Mouse (Mus musculus): Measurements from ENCODE around the gene Nek1. TPM values are rescaled to one million over a fixed set of nuclear protein-coding genes. Genes with fewer than 3 reads are reported as not detected.

Nek1 gene
- 1.5 and 2.6 TPM in 2 replicates for polyA plus RNA-seq (2012; rRNA removed)
- 6.7 and 8.5 TPM in 2 replicates for polyA plus RNA-seq (2014; fragmentation: Nextera tagmentation; extraction: Ambion mirVana)

DNA sequence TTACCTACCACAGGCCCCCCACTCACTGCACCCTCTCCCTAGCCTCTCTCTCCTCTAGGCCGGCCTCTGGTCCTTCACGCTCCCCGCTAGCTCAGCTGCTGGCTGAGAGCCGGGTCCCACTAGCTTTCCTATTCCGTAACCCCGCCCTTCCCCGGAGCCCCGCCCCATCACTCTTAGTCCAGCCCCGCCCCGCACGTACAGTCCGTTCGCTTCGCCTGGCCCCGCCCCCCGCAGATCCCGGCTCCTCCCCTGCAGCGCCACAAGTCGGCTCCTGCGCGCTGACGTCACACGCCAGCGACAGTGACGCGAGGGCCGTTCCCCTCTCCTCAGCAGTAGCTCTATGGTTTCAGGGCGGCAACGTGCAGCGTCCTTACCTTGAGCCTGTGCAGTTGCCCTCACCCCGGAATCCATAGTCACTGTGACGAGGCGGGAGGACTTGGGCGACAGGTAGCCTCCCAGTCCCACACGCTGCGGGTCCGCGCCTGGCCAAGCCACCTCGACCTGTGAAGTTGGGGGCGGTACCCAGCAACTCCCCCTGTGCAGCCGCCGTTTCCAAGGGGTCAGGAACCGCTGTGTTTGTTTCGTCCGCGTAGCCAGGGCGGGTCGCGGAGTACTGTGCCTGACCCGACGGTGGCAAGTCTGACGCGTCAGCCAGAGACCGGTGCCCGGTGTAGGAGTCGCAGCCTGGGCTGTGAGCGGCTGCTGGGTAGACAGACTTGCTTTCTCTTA lies at the start of gene Nek1:
Gene Nek1 (plus strand): TSS at position 286 of the 729 bp plus-strand sequence.
- peak within 1 kb of the TSS; percentile 88 for H3K4me2 ChIP-seq (ENCODE audit: low read depth)
- peaks cover 9 to 15% of the 10 kb centered on the region in 2 experiments; a peak in 3 of 4 replicates for H3K4me1 ChIP-seq (replicated peaks; ENCODE audit: control insufficient read depth in 2 of 2, insufficient read depth in 2 of 2, low read length in 1 of 2)
- WGBS (ENCODE audit: insufficient replicate concordance), result under 1% methylated on average over 56 of the region's 57 CpGs
- TF ChIP-seq CTCF (IDR thresholded peaks at IDR 0.05; ENCODE audit: low read depth) (no peak), EP300 (IDR thresholded peaks at IDR 0.05; ENCODE audit: low read depth) (no peak)
- no peaks in the 10 kb centered on the region for H3K36me3 ChIP-seq (replicated peaks; ENCODE audit: control insufficient read depth, insufficient read depth, low read depth)
- H3K27me3 ChIP-seq (ENCODE audit: control insufficient read depth, insufficient read depth, low read length), result no peaks in the 10 kb centered on the region
- peak within 1 kb of the TSS; percentile 77 for H3K9ac ChIP-seq (replicated peaks)
- DNase-seq (ENCODE audit: low read depth in 3 of 3, low spot score in 3 of 3) (peak; percentile 93 to 96 (median 94)), ATAC-seq (ENCODE audit: insufficient read depth) (peak; percentile 95)
- H3K27ac ChIP-seq, result peak within 1 kb of the TSS; percentile 83
- peak within 1 kb of the TSS; percentile 60 to 97 for H3K4me3 ChIP-seq (ENCODE audit: insufficient read depth in 1 of 2, low read depth in 2 of 2, low read length in 2 of 2)
- H3K9me3 ChIP-seq (ENCODE audit: control insufficient read depth, low read length), result no peaks in the 10 kb centered on the region

GRCm38 (mm10) chr8:60947503-60947902 lies 45.5 kb upstream of the Nek1 start:
- H3K4me1 ChIP-seq (replicated peaks; ENCODE audit: control insufficient read depth in 2 of 2, insufficient read depth in 2 of 2, low read length in 1 of 2), result peaks cover 18 to 21% of the 10 kb centered on the region in 2 experiments
- no peak for TF ChIP-seq EP300 (IDR thresholded peaks at IDR 0.05; ENCODE audit: low read depth)
- TF ChIP-seq CTCF (IDR thresholded peaks at IDR 0.05; ENCODE audit: low read depth), result no peak
- no peak overlapping the region for H3K9ac ChIP-seq (replicated peaks)
- no peak for DNase-seq (ENCODE audit: low read depth in 3 of 3, low spot score in 3 of 3)
- no peaks in the 10 kb centered on the region; the same call in 1 of the 2 replicates for H3K9me3 ChIP-seq (ENCODE audit: control insufficient read depth, low read length)
- no peaks in the 10 kb centered on the region for H3K27me3 ChIP-seq (ENCODE audit: control insufficient read depth, insufficient read depth, low read length)
- H3K36me3 ChIP-seq (replicated peaks; ENCODE audit: control insufficient read depth, insufficient read depth, low read depth), result no peaks in the 10 kb centered on the region; the same call in 1 of the 2 replicates
- H3K4me2 ChIP-seq (ENCODE audit: low read depth), result no peak overlapping the region
- H3K27ac ChIP-seq, result no peak overlapping the region
- no peak for ATAC-seq (ENCODE audit: insufficient read depth)
- H3K4me3 ChIP-seq (ENCODE audit: insufficient read depth in 1 of 2, low read depth in 2 of 2, low read length in 2 of 2), result no peak overlapping the region

DNA sequence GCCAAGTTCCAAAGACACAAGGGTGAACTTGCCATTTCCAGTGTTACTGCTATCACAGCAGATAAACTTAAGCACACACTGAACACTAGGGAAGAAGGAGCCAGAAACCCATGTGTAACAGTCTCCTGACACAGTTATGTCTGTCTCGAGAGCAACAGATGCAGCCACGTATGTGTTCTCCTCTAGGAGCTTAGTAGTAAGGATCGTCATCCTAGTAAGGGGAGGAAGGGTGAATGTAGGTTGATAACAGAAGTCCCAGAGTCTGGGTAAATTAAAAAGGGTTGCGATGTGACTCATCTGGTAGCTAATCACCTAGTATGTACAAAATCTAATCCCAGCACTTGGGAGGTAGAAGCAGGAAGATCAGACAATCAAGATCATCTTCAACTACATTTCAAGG lies 43.1 kb upstream of the Nek1 start:
- no peaks in the 10 kb centered on the region; the same call in 1 of the 2 replicates for H3K36me3 ChIP-seq (replicated peaks; ENCODE audit: control insufficient read depth, insufficient read depth, low read depth)
- peak overlapping the region; percentile 29 for H3K9ac ChIP-seq (replicated peaks)
- no peak for DNase-seq (ENCODE audit: low read depth in 3 of 3, low spot score in 3 of 3)
- no peak for TF ChIP-seq CTCF (IDR thresholded peaks at IDR 0.05; ENCODE audit: low read depth)
- peaks cover 24 to 25% of the 10 kb centered on the region in 2 experiments for H3K4me1 ChIP-seq (replicated peaks; ENCODE audit: control insufficient read depth in 2 of 2, insufficient read depth in 2 of 2, low read length in 1 of 2)
- 32% methylated on average over 4 of the region's 4 CpGs for WGBS (ENCODE audit: insufficient replicate concordance)
- peak overlapping the region; percentile 35 for H3K4me2 ChIP-seq (ENCODE audit: low read depth)
- H3K27ac ChIP-seq, result peak overlapping the region; percentile 43
- ATAC-seq (ENCODE audit: insufficient read depth), result no peak
- no peaks in the 10 kb centered on the region for H3K9me3 ChIP-seq (ENCODE audit: control insufficient read depth, low read length)
- H3K4me3 ChIP-seq (ENCODE audit: insufficient read depth in 1 of 2, low read depth in 2 of 2, low read length in 2 of 2), result no peak overlapping the region
- no peaks in the 10 kb centered on the region for H3K27me3 ChIP-seq (ENCODE audit: control insufficient read depth, insufficient read depth, low read length)

DNA sequence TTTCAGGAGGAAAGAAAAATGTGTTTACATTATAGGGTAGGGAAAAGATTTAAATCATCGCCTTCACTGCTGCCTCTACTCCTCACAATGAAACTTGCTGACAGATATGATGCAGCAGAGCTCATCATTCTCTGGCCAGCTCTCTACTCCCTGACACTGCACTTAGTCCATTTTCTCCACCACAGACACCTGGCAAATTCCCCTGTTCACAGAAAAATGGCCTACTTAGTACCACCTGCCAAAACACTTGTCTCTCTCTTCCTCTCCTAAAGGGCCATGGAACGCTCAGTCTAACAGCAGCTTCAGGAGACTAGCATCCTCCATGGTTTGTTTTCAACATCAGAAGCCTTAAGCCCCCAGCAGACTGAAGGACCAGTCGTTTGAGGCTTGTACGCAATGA lies 41.7 kb upstream of the Nek1 start:
- Histone ChIP-seq H3K4me1 (replicated peaks; ENCODE audit: control insufficient read depth in 2 of 2, insufficient read depth in 2 of 2, low read length in 1 of 2) (peaks cover 32 to 33% of the 10 kb centered on the region in 2 experiments), H3K4me2 (ENCODE audit: low read depth) (peak overlapping the region; percentile 59), H3K9me3 (ENCODE audit: control insufficient read depth, low read length) (no peaks in the 10 kb centered on the region), H3K9ac (replicated peaks) (peak overlapping the region; percentile 47; the same call in 1 of the 2 replicates), H3K36me3 (replicated peaks; ENCODE audit: control insufficient read depth, insufficient read depth, low read depth) (no peaks in the 10 kb centered on the region; the same call in 1 of the 2 replicates), H3K27ac (peak overlapping the region; percentile 46; the same call in 1 of the 2 replicates), H3K4me3 (ENCODE audit: insufficient read depth in 1 of 2, low read depth in 2 of 2, low read length in 2 of 2) (peak overlapping the region in 1 of 2 experiments; percentile 22; a peak in 1 of 4 replicates), H3K27me3 (ENCODE audit: control insufficient read depth, insufficient read depth, low read length) (no peaks in the 10 kb centered on the region)
- TF ChIP-seq CTCF (IDR thresholded peaks at IDR 0.05; ENCODE audit: low read depth) (no peak), EP300 (IDR thresholded peaks at IDR 0.05; ENCODE audit: low read depth) (no peak)
- no peak for ATAC-seq (ENCODE audit: insufficient read depth)
- WGBS (ENCODE audit: insufficient replicate concordance), result 80% methylated on average over 4 of the region's 4 CpGs
- DNase-seq (ENCODE audit: low read depth in 3 of 3, low spot score in 3 of 3), result no peak

DNA sequence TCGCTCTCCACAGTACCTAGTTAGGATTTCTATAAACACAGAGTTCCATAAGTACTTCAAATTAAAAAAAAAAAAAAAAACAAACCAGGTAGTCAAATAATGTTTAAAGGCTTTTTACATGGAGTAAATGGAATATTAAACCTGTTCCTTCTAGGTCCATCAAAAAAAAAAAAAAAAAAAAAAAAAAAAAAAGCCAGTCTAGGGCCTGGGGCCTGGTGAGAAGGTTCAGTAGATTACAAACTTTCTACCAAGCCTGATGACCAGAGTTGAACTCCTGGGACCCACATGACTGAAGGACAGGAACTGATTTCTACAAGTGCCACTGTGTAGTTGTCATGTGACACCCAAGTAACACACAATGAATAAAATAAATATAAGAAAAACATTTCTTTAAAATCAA lies 41.2 kb upstream of the Nek1 start:
- Histone ChIP-seq H3K27me3 (ENCODE audit: control insufficient read depth, insufficient read depth, low read length) (no peaks in the 10 kb centered on the region), H3K27ac (peak overlapping the region; percentile 48; the same call in 1 of the 2 replicates), H3K4me1 (replicated peaks; ENCODE audit: control insufficient read depth in 2 of 2, insufficient read depth in 2 of 2, low read length in 1 of 2) (peaks cover 37 to 38% of the 10 kb centered on the region in 2 experiments), H3K4me2 (ENCODE audit: low read depth) (peak overlapping the region; percentile 85), H3K9me3 (ENCODE audit: control insufficient read depth, low read length) (no peaks in the 10 kb centered on the region), H3K36me3 (replicated peaks; ENCODE audit: control insufficient read depth, insufficient read depth, low read depth) (no peaks in the 10 kb centered on the region), H3K4me3 (ENCODE audit: insufficient read depth in 1 of 2, low read depth in 2 of 2, low read length in 2 of 2) (peak overlapping the region in 1 of 2 experiments; percentile 60; a peak in 2 of 4 replicates), H3K9ac (replicated peaks) (peak overlapping the region; percentile 69)
- TF ChIP-seq EP300 (IDR thresholded peaks at IDR 0.05; ENCODE audit: low read depth) (no peak), CTCF (IDR thresholded peaks at IDR 0.05; ENCODE audit: low read depth) (no peak)
- DNase-seq (ENCODE audit: low read depth in 3 of 3, low spot score in 3 of 3) (no peak), ATAC-seq (ENCODE audit: insufficient read depth) (no peak)
- 95% methylated on average over 1 of the region's 1 CpGs for WGBS (ENCODE audit: insufficient replicate concordance)
